Mouse (Mus musculus) effector memory CD4-positive, alpha-beta T cell, adult 7 months (primary cell): Measurements from ENCODE around the gene Ash1l. TPM values are rescaled to one million over a fixed set of nuclear protein-coding genes. Genes with fewer than 3 reads are reported as not detected.

Source experiments
- polyA plus RNA-seq: library from polyadenylated mRNA; unstranded; fragments of 100-300 nt; shearing (Covaris generic); gene quantifications from one replicate; pipeline ENCODE4 v1.2.1, GENCODE M21; 2017

Gene Ash1l
- polyA plus RNA-seq = 28.8 TPM

DNA sequence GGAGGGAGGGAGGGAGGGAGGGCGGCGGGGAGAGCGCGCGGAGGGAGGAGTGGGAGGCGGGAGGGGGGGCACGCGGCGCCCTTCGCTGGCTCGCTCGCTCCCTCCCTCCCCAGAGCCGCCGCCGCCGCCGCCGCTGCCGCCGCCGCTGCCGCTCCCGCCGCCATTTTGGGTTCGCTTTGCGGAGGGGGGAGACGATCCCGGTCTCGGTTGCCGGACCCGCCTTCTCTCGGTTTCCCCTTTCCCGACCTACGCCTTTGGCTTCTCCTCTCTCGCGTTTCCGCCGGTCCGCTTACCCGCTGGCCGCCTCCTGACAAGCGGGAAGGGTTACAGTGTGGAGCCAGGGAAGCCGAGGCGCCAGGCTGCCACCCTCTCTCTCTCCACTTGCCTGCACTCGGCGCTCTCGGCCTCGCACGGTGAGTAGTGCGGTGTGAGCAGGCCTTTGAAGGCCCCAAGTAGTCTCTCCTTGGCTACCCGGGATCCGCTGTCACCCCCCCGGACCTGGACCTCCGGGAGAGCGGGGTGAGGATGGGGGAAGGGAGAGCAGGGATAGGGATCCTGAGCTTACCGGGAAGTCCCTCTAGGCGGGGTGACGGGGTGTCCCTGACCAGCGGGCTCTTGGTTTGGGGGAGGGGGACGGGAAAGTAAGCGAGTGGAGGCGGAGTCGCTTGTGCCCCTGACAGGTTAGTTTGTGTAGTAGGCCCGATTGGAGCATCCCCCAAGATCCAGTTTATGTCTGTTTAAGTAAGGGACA, at the start of gene Ash1l, which contains the start of gene Dap3:
TSS of gene Ash1l (plus strand) at position 47 of the 751 bp plus-strand sequence.
TSS of gene Dap3 (minus strand) at position 606 of the 751 bp plus-strand sequence.

DNA sequence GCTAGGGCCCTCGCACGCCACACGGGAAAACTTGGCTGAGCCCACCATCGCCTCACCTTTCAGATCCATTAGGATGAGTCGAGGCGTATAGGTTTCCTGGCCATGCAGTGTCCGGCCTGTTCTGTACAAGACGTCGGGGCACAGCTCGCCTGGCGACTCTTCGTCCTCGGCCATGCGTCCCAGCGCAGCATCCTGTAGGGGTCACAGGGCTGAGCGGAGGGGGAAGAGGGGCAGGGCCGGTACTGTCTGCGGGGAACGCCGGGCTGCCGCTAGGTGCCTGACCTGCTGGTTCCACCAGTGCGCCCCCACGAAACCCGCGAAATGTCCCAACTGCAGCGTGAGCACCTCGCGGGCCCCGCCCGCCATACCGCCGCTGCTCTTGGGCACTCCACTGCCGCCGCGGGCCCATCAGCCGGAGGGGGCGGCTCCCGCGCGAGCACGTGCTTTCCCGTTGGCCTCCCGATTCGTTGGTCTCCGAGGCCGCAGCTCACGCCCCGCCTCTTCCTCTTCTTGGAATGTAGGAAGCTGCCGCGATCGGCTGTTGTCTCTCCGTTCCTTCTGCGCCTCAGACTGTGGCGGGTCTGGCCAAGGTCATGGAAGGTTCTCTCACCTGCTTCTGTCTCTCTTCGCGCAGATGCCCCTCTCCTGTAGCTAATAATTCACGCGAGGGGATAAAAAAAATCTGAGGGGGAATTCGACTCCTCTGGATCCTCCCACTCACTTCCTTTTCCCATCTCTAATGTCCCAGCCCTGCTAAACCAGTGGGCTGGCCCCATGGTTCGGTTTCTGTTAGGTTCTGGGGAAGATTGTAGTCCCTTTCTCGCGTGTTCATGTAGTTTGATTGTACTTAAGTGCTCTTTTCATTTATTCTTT, 36.7 kb upstream of the Ash1l start, which contains the start of gene Msto1:
TSS of gene Msto1 (minus strand) at position 489 of the 873 bp plus-strand sequence.

DNA sequence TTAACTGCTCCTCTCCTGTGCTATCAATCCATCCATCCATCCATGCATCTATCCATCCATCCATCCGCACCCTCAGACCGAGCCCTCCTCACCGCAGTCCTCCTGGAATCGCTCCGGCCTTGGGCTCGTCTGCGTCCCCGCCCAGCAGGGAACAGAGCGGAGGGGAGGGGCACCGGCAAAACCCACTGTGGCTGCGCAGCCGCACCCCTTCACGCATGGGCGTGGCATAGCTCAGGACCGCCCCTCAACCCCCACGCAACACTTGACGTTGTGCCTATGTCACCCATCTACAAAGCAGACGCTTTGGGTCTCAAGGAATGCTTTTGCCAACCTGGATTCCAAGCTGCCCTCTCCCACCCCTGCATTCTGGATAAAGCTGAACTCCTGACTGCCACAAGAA, 142.8 kb downstream of the Ash1l start, which contains the start of gene Rusc1:
TSS of gene Rusc1 (minus strand) at position 137 of the 400 bp plus-strand sequence.

GRCm38 (mm10) chr3:89100811-89101210, 150.4 kb downstream of the Ash1l start, which contains the start of gene Gm43738:
Gm43738 (minus strand) TSS chr3:89101099.

GRCm38 (mm10) chr3:89101812-89102494, 151.5 kb downstream of the Ash1l start, which contains the start of gene Fdps:
Fdps (minus strand) TSS chr3:89101959.

Other genes starting within 250 kb of the Ash1l start
- 20.9 TPM for gene Rit1, start 233.8 kb upstream of the Ash1l start, polyA plus RNA-seq
- 35.3 TPM for gene Syt11, start 175.5 kb upstream of the Ash1l start, polyA plus RNA-seq
- gene Gon4l, start 115.4 kb upstream of the Ash1l start, polyA plus RNA-seq = 20.7 TPM
- 8.5 TPM for gene Msto1, start 36.6 kb upstream of the Ash1l start, polyA plus RNA-seq
- 114 TPM for gene Dap3, start 559 bp downstream of the Ash1l start, polyA plus RNA-seq
- gene Rusc1, start 142.7 kb downstream of the Ash1l start, polyA plus RNA-seq = 76.9 TPM
- gene Gm43738, start 150.5 kb downstream of the Ash1l start, polyA plus RNA-seq = not detected
- 39.4 TPM for gene Fdps, start 151.3 kb downstream of the Ash1l start, polyA plus RNA-seq
- gene Pklr, start 185.5 kb downstream of the Ash1l start, polyA plus RNA-seq = not detected
- 0.48 TPM for gene Hcn3, start 209.6 kb downstream of the Ash1l start, polyA plus RNA-seq
- gene Clk2, start 214.2 kb downstream of the Ash1l start, polyA plus RNA-seq = 80.7 TPM
- 240 TPM for gene Scamp3, start 226.9 kb downstream of the Ash1l start, polyA plus RNA-seq
- gene Fam189b, start 232.5 kb downstream of the Ash1l start, polyA plus RNA-seq = 102 TPM